Mouse (Mus musculus): ENCODE data around the gene Ece1.

DNA sequence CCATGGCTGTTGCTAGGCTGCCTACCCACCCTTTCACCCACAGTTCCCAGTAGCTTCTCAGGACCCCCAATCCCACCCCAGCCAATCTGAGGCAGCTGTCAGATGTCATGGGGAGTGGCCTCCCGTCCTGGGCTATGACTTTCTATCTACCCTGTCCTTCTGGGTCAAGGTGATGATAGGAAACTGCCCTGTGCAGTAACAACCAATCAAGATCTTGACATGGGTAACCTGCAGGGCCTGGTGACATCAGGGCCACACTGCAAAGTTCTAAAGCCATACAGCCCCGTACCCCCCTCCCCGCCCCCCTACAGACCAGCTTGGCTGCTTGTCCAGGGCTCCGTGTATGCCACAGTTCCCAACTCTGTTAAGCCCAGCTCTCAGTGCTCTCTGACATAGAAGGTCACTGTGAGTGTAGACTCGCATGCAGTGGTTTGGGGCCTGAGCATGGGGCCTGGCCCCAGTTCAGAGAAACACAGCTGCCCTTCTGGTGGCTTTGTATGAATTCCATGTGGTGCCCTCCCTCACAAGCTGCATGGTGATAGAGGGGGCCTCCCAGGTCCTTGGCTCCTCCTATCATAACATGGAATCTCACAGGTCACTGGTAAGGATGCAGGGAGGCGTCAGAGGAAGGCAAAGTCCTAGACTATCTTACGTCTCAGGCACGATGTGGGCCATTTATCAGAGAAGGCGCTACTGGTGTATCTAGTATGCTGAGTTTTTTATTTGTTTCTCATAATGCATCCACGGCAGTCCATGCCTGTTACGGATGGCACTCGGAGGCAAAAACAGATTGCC, 65.9 kb downstream of the Ece1 start:
- TF ChIP-seq POLR2A (IDR thresholded peaks at IDR 0.05; ENCODE audit: insufficient read depth, low read depth, low read length) (no peak), CTCF (IDR thresholded peaks at IDR 0.05) (no peak), EP300 (IDR thresholded peaks at IDR 0.05; ENCODE audit: insufficient read depth, low read depth, low read length) (no peak)
